Mouse (Mus musculus) forebrain, postnatal 0 days (tissue): Measurements from ENCODE around the gene Ap1s2. TPM values are rescaled to one million over a fixed set of nuclear protein-coding genes. Genes with fewer than 3 reads are reported as not detected.

ENCODE experiments used
- ATAC-seq: fragments of 200-750 bp; cut with Nextera tagmentation; 2 replicates; pipeline ENCODE4 v1.8.0; 2017; ENCODE audit warnings: mild to moderate bottlenecking, moderate library complexity
- DNase-seq: peaks from one replicate; pipeline ENCODE4 v3.0.0-alpha.2; 2015
- H3K27ac ChIP-seq: fragments of 300-500 bp; sonication (generic); 2 replicates; pipeline ENCODE4 v1.5.1; 2014; ENCODE audit warnings: low read depth, mild to moderate bottlenecking, antibody characterized with exemption, low read length, moderate library complexity, mixed read lengths
- H3K27me3 ChIP-seq: fragments of 300-500 bp; sonication (generic); 2 replicates; pipeline ENCODE4 v1.6.1; 2014; ENCODE audit warnings: mild to moderate bottlenecking, low read length, mixed read lengths; ENCODE audit not compliant: insufficient read depth
- H3K36me3 ChIP-seq: fragments of 300-500 bp; sonication (generic); 2 replicates; pipeline ENCODE4 v1.6.1; 2014; ENCODE audit warnings: mild to moderate bottlenecking, moderate library complexity; ENCODE audit not compliant: insufficient read depth
- H3K4me1 ChIP-seq: fragments of 300-500 bp; sonication (generic); 2 replicates; pipeline ENCODE4 v1.6.1; 2014; ENCODE audit warnings: antibody characterized with exemption; ENCODE audit not compliant: insufficient read depth
- H3K4me2 ChIP-seq: fragments of 300-500 bp; sonication (generic); 2 replicates; pipeline ENCODE4 v1.6.1; 2014; ENCODE audit warnings: low read depth, mild to moderate bottlenecking, moderate library complexity
- H3K4me3 ChIP-seq: fragments of 300-500 bp; sonication (generic); 2 replicates; pipeline ENCODE4 v1.5.1; 2014; ENCODE audit warnings: low read depth, low read length, mixed read lengths
- H3K9ac ChIP-seq: fragments of 300-500 bp; sonication (generic); 2 replicates; pipeline ENCODE4 v1.6.1; 2014; ENCODE audit warnings: mild to moderate bottlenecking
- H3K9me3 ChIP-seq: fragments of 300-500 bp; sonication (generic); 2 replicates; pipeline ENCODE4 v1.6.1; 2016; ENCODE audit warnings: low read length
- CTCF ChIP-seq: sonication (generic); IDR thresholded peaks from 2 replicates; pipeline ENCODE4 v1.5.1; 2016; ENCODE audit warnings: antibody characterized with exemption, control low read depth, low read depth
- WGBS: fragments of 180-500 bp; shearing (Covaris S2); extraction: QIAGEN DNeasy Blood & Tissue Kit; methylation state at CpG from one replicate; pipeline ENCODE4 v1.1.7; 2014; 5-methylcytosine and 5-hydroxymethylcytosine counted together
- polyA plus RNA-seq: library from polyadenylated mRNA; unstranded; fragments of >200 nt; fragmentation: Nextera tagmentation; extraction: Ambion mirVana; gene quantifications from 2 replicates; pipeline ENCODE4 v1.2.1, GENCODE M21; 2015
- total RNA-seq: library from RNA; depleted of rRNA; stranded (reverse); fragments of >200 nt; gene quantifications from 2 replicates; pipeline ENCODE4 v1.2.3, GENCODE M21; 2014; rRNA removed

Ap1s2 gene
- 96.6 and 123 TPM in 2 replicates for total RNA-seq
- 111 and 135 TPM in 2 replicates for polyA plus RNA-seq

- Histone ChIP-seq H3K36me3 (no peaks in the 10 kb centered on the region), H3K9ac (peak within 1 kb of the TSS; percentile 58), H3K4me2 (peak within 1 kb of the TSS; percentile 49), H3K27me3 (no peaks in the 10 kb centered on the region), H3K4me1 (no peaks in the 10 kb centered on the region), H3K27ac (peak within 1 kb of the TSS; percentile 86), H3K9me3 (no peaks in the 10 kb centered on the region), H3K4me3 (peak within 1 kb of the TSS; percentile 58)
- peak; percentile 62 for TF ChIP-seq CTCF
- DNase-seq (peak; percentile 94), ATAC-seq (peak; percentile 98)
- 29% methylated on average over 76 of the region's 80 CpGs for WGBS
Measured at GRCm38 (mm10) chrX:163908337-163909250, at the start of gene Ap1s2. Gene Ap1s2 (plus strand): TSS chrX:163909017.

- Histone ChIP-seq H3K27me3 (no peaks in the 10 kb centered on the region), H3K9ac (no peak overlapping the region), H3K9me3 (no peaks in the 10 kb centered on the region), H3K36me3 (no peaks in the 10 kb centered on the region), H3K4me1 (no peaks in the 10 kb centered on the region), H3K27ac (no peak overlapping the region), H3K4me2 (no peak overlapping the region), H3K4me3 (no peak overlapping the region)
- WGBS = 56% methylated on average over 5 of the region's 5 CpGs
- ATAC-seq = no peak
- no peak for TF ChIP-seq CTCF
- no peak for DNase-seq
Measured at GRCm38 (mm10) chrX:163867711-163868379, 41.0 kb upstream of the Ap1s2 start.

DNA sequence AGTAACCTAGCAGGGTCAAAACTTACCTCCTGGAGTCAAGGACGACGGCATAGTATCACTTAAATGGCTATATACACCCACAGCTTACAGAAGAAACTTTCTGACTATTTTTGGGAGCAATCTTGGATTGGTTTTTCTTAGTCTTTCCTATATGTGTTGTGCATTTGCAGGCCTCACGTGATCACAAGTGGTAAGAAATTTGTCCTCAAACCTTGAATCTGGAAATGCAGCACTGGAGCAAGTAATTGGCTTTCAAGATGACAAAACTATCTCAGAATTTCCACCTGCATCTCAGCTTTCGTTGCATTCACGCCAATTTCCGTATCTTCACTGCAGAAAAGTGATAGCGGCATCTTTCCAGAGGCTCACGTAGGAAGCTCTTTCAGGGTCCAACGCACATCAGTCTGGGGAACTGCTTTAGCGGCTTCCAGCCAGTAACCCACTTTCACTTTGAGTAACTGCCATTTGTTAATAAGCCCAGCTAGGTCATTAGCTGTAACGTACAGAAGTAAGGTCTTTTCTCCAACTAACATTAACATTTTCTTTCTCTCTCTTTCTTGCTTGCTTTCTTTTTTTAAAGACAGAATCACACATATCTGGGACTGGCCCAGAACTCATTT is 40.0 kb upstream of the Ap1s2 start:
- Histone ChIP-seq H3K9ac (no peak overlapping the region), H3K36me3 (no peaks in the 10 kb centered on the region), H3K4me2 (no peak overlapping the region), H3K9me3 (no peaks in the 10 kb centered on the region), H3K4me1 (no peaks in the 10 kb centered on the region), H3K27me3 (no peaks in the 10 kb centered on the region), H3K27ac (no peak overlapping the region), H3K4me3 (no peak overlapping the region)
- ATAC-seq (no peak), DNase-seq (no peak)
- WGBS = 77% methylated on average over 11 of the region's 11 CpGs
- no peak for TF ChIP-seq CTCF

DNA sequence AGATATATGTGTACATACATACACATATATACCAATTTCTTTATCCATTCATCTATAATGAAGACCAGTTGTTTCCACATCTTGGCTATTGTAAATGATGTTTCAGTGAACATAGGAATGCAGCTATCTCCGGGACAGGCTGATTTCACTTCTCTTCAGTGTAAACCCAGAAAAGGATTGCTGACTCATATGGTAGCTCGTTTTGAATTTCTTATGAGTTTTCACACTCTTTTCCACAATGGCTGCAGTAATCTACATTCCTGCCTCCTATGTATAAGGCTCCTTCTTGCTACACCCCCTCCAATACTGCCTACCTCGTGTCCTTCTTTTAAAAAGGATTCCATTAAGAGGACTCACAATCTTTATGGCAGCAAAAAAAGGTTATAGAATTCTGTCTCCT is 32.9 kb upstream of the Ap1s2 start:
- Histone ChIP-seq H3K9ac (no peak overlapping the region), H3K36me3 (no peaks in the 10 kb centered on the region), H3K9me3 (no peaks in the 10 kb centered on the region), H3K4me2 (no peak overlapping the region), H3K4me1 (no peaks in the 10 kb centered on the region), H3K27ac (no peak overlapping the region), H3K4me3 (no peak overlapping the region), H3K27me3 (no peaks in the 10 kb centered on the region)
- ATAC-seq (no peak), DNase-seq (no peak)
- TF ChIP-seq CTCF = no peak
- WGBS = 74% methylated on average over 3 of the region's 3 CpGs

GRCm38 (mm10) chrX:163876636-163877035 is 32.2 kb upstream of the Ap1s2 start:
- Histone ChIP-seq H3K9me3 (no peaks in the 10 kb centered on the region), H3K4me3 (no peak overlapping the region), H3K36me3 (no peaks in the 10 kb centered on the region), H3K9ac (no peak overlapping the region), H3K27me3 (no peaks in the 10 kb centered on the region), H3K4me2 (no peak overlapping the region), H3K4me1 (no peaks in the 10 kb centered on the region), H3K27ac (no peak overlapping the region)
- no peak for ATAC-seq
- TF ChIP-seq CTCF = no peak
- no peak for DNase-seq
- WGBS = 59% methylated on average over 4 of the region's 4 CpGs

GRCm38 (mm10) chrX:163879039-163879438 is 29.8 kb upstream of the Ap1s2 start:
- ATAC-seq (no peak), DNase-seq (no peak)
- WGBS = 74% methylated on average over 6 of the region's 6 CpGs
- no peak overlapping the region for H3K4me3 ChIP-seq
- no peaks in the 10 kb centered on the region for H3K4me1 ChIP-seq
- no peaks in the 10 kb centered on the region for H3K36me3 ChIP-seq
- no peak overlapping the region for H3K9ac ChIP-seq
- TF ChIP-seq CTCF = no peak
- H3K4me2 ChIP-seq = no peak overlapping the region
- H3K9me3 ChIP-seq = no peaks in the 10 kb centered on the region
- H3K27me3 ChIP-seq = no peaks in the 10 kb centered on the region
- no peak overlapping the region for H3K27ac ChIP-seq
